Mouse (Mus musculus) layer of hippocampus, postnatal 10 days (tissue): ENCODE data around the gene Smoc1. TPM values are rescaled to one million over a fixed set of nuclear protein-coding genes. Genes with fewer than 3 reads are reported as not detected.

Source experiments
- DNase-seq, 2 experiments: peaks; one replicate each; pipeline ENCODE4 v3.0.0; 2021; ENCODE audit warnings: low spot score in 2 of 2
- total RNA-seq, 2 experiments: library from RNA; stranded (reverse); gene quantifications; 2 replicates each; pipeline ENCODE4 v1.2.3; 2021

Gene Smoc1
- total RNA-seq, 2 experiments from 2014 or later: 12.1 to 13.9 TPM

DNA sequence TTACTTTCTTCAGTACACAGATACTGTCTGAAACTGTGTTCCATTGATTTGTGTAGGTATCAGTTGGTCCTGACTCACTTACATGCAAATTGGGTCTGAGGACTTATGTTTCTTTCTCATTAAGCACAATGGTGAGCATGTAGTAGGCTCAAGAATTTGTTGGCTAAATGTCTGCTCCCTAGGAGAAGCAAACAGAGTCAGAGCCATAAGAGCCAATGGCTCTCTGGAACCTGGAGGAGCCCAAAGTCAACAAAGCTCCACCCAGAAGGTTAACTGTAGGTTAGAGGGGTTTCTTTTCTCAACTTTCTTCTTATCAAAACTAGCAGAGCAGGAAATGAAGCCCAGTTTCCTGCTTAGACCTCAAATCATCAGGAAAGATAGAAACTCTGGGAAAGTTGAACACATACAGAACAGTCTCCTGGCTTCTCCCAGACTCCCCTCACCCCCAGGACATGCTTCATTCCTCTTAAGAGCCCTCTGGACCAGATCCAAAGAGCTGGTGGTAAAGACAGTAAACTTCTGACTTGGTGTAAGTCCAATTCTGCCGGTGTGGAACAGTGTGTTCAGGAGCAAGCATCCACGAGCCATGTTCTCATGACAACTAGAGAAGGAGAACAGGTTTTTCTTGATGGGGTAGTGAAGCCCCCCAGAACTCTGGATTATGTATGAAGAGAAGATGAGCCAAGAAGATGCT is 51.5 kb downstream of the Smoc1 start:
- DNase-seq: no peak

DNA sequence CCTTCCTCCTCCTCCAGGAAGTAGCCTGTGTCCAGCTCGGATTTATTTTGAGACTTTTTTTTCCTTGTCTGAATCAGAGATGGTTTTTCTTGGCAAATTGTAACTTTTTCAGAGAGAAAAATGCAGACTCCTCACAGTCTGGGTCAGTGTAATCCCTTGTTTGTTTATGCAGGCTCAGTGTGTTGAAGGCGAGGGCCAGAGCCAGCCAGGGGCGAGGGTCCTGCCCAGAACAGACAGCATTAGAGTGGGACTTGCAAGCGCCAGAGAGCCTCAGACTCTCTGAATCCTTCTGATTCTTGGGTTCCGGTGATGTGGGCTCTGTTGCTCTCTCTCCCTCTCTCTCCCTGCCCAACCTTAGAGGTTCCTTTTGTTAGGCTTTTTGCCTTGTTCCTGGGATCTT is 53.7 kb downstream of the Smoc1 start:
- no peak for DNase-seq

DNA sequence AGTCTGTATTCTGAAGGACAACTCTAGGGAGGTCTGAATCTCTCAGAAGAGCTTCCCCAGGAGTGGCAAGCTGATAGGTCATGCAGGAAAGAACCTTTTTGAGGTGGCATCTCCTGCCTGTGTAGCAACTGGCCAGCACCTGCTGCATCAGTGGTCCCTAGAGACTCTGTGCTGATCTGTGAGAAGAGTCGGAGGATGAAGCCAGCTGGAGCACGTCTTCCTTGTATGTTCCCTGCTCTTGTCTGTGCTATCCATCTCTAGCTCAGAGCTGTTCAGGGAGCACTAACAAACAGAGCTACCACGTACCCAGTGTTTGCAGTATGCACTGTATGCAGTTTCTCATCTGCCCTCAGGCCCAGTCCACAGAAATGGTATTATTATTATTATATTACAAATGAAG is 54.4 kb downstream of the Smoc1 start:
- DNase-seq: no peak

DNA sequence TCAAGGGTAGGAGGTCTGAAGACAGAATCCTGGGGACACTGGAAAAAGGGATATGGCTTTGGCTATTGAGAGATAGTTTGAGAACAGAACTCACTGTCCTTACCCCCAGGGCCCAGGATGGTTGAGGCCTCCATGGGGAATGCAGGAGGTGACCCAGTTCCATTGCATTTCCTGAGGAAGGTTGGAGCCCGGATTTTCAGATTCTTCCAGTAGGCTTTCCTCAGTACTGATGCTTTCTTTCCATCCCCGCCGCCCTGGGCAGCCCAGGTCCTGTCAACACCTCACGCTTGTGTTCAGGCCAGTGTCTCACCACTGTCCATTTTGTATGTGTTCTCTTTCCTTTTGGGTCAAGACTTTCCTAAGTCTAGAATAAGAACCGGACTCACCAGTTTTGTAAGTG is 56.5 kb downstream of the Smoc1 start:
- DNase-seq: no peak

DNA sequence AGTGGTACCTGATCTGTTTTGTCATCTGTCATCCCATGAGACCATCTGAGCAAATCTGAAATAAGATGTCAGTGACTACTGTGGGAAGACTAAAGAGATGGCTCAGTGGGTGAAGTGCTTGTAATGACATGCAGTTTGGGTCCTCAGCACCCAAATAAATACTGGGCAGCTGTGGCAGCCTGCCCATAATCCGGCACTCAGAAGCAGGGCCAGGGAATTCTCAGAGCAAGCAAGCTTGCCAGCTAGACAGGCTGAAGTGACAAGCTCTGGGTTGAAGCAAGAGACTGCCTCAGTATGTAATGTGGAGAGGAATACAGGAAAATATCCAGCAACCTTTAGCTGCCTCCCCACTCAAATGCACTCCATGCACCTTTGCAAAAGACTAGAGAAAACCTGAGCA is 58.6 kb downstream of the Smoc1 start:
- DNase-seq: peak; percentile 16 to 34

DNA sequence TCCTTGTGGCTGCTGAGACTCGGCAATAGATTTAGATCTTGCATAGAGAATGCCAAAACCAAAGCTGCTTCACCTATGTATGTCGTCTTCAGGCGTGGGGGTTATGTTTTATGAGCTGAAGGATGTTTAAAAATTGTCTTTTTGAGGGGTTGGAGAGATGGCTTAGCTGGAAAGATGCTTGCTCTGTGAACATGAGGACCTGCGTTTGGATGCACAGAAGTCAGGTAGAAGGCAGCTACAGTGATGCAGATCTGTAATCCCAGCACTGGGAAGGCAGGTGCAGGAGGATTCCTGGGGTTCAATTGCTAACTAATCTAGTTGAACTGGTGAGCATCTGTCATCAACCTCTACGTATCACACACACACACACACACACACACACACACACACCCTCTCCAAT is 61.5 kb downstream of the Smoc1 start:
- no peak for DNase-seq

DNA sequence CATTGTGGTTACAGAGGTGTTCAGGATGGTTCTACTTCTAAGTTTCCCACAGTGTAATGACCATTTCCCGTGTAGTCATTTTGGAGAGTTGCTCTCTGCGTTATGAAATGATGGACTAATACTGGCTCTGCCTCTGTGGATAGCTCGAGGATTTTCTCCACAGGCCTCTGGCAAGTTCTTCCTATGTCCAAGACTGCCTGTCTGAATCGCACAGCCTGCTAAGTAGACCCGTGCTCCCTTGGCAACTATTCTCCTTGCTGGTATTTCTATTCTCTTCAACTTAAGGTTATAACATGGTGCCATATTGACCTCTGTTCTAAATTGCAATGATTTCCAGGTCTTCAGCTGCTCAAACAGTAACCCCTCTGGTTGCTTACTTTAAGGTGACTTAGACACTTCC is 65.0 kb downstream of the Smoc1 start:
- no peak for DNase-seq

DNA sequence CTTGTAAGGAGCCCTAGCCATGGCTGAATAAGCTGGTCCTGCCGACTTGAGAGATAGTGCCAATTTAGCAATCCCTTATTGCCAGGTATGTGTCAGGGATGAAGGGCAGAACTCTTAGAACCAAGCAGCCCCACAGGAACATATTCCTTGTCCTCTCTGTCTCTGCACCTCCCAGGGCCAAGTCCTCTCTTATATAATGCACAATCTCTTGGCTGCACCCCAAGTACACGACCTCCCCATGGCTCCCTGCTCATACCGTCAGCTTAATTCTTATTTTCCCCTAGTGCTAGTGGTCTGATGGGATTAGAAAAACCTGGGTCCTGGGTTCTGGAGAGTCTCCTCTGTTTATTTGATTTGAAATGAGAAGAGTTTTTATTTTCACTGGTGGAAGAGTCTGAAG is 66.0 kb downstream of the Smoc1 start:
- DNase-seq: no peak

DNA sequence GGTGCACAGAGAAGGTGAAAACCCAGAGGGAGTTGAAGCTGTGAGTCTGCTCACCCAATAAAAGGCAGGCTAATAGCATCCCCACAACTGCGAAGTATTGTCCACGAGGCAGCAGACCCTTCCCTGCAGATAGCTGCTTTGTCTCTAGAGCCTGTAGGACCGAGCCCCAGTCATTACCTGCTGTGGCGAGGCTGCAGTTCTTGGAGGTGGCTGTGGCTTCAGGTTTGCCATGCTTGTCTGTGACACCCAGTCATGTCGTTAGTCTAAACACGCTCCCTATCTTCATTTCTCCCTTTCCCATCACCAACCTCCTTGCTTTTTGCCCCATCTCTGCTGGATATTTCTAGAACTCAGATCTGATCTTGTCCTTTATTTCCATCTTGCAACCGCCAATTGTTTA is 66.6 kb downstream of the Smoc1 start:
- no peak for DNase-seq

DNA sequence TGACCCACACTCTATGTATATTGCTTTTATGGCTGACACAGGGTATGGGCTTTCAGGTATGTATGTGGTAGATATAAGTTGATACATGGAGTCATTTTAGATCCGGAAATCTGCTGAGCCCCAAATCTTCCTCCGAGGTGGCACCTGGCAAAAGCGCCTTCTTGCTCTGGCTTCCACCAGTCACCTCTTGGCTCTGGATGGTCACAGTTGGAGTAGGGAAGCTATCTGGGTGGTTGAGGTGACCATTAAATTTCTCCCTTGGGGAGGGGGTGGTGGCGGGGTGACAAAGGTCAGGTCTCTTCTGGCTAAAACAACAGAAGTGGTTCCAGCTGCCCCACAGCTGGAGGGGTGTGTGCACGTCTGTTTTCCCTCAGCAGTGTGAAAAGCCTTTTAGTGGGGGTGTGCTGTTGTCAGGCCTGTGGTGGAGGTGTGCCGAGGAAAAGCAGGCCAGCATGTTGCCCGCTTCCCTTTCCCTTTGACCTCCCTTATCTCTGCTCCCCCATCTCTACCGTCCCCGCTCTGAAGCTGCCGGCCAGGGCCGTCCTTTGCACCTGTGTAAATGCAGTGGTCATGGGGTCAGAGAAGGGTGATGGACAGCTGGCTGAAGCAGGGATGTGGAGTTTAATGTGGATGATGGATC is 68.3 kb downstream of the Smoc1 start:
- no peak for DNase-seq

DNA sequence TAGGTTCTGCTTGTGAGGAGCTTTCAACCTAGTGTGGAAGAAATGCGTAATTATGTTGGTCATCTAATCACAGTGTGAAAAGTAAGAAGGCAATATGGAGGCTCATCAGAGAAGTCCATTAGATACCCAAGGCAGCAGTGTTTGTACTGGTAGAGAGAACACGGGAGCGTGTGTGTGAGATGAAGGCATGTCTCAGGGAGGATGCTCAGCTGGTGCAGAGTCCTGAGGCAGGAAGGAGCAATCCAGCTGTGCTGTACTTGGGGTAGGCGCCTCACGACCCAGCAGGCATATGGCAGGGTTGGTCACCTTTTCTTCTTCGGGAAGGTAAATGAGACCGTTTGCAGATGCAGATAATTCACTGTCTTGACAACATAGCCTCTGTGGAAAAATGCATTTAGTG is 70.7 kb downstream of the Smoc1 start:
- DNase-seq: no peak

DNA sequence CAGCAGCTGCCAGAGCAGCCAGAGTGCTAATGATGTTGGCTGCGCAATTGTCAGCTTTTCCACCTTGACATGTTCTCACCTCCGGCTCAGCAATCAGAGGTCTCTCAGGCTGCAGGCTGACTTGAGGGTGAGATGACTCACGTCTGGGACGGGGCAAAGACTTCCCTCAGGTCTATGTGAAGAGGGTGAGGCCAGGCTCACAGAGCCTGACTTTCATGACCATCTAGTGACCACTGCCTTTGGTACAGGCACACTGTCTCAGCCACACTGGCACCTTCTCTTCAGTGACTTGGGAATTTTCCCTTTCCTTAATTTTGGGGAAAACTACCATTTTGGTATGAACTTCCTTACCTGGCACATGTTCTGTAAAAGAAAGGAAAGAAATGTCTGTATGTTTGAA is 71.1 kb downstream of the Smoc1 start:
- DNase-seq: no peak

DNA sequence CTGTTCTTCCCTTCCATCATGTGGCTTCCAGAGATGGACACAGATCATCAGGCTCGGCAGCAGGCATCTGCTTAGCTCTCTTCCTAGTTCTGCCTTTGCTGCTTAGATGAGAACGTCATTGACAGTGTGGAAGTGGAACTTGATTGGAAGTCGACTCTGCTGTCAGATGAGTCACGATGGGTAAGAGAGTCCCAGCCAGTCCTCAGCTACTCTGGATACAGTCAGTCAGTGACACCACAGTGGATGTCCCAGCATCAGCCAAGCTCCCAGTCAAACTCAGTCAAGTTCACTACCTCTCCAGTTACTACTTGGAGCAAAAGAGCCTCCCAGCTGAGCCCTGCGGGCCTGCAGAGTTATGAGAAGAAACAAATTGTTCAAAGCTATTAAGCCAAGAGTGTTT is 72.6 kb downstream of the Smoc1 start:
- DNase-seq: no peak

DNA sequence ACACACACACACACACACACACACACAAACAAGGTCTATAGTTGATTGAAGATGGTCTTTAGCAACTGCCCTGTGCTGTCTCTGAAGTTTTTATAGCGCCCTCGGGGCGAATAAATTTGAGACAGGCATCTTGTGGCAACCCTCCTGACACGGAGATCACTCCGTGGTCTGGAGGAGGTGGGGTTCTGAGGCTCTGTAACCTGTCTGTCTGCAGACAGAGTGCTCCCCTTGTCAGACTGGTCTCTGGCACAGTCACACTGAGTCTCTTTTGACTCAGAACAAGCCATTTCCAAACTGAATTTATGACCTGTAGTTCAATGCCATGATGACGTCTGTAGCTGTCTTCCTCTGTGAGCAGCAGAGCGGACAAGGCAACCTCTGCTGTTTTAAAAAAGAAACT is 75.1 kb downstream of the Smoc1 start:
- no peak for DNase-seq

DNA sequence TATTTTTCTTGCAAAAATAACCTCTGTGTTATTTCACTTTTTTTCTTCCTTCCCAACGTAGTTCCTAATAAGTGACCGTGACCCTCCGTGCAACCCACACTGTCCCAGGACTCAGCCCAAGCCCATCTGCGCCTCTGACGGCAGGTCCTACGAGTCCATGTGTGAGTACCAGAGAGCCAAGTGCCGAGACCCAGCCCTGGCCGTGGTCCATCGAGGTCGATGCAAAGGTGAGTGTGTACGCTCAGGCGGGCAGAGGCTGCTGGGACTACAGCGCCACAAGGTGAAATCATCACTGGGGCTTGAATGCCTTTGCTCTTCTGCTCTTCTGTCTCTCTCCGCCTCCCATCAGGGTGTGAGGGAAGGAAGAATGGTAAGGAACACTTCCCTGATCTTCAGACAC is 77.9 kb downstream of the Smoc1 start:
- DNase-seq: no peak

DNA sequence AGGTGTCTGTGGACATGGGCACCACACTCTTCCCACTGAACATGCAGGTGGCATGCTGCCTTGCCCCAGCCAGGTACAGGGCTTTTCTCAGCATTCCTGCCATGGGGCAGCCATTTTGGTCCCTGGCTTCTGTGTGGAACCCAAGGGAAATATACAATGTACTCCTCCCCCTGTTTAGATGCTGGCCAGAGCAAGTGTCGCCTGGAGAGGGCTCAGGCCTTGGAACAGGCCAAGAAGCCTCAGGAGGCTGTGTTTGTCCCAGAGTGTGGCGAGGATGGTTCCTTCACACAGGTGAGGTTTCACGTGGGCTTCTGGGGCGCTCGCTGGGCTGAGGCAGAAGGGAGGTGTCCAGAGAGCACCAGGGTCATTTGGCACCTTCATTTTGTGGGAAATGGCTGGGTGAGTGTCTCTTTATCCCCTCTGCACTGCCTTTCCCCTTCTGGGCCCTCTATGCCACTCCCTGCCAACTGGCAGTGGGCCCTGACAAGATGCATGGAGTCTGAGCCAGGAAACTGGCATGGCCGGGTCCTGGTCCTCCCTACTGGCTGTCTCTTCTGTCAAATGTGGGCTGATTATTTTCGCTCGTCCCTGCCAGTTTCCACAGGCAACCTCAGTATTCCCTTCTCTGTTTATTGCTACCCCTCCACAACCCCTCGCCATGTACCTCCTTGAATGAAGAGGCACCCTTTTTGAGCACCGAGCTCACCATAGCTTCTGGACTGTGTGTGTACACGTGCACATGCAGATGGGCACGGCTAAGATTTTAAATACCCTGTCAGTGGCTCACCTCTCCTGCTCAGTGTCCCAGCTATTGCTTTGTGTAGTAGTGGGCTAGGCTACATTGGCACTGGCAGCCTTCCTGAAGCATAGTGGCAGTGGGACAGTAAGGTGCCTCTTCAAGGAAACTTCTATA is 79.4 kb downstream of the Smoc1 start:
- peak; percentile 60 to 76 for DNase-seq

DNA sequence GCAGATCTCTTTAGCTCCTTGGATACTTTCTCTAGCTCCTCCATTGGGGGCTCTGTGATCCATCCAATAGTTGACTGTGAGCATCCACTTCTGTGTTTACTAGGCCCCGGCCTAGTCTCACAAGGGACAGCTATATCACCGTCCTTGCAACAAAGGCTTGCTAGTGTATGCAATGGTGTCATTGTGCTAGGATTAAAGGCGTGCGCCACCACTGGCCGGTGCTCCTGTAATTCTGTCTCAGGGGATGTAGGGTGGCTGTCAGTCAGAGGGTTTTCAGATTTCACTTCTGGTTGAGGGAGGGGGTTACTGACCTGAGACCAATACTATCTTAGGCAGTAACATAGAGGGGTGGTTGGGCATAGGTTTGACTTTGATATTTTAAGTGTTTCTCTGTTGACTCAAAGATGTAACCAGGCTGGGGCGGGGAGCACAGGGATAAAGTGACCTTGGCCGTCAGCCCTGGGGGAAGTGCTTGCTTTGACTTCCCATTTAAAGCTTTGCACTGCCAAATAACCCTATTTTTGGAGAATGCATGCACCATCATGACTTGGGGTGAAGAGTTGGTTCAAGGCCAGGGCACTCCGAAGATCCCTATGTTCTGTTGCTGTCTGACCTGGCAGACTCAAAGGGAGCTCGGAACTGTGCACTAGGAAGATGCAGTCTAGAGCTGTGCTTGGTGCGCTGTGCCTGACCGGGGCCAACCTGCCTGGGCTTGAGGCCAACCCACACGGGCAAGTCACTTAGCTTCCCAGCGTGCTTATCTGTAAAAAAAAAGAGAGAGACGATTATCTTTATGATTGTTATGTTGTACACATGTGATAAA is 80.9 kb downstream of the Smoc1 start:
- DNase-seq: no peak

DNA sequence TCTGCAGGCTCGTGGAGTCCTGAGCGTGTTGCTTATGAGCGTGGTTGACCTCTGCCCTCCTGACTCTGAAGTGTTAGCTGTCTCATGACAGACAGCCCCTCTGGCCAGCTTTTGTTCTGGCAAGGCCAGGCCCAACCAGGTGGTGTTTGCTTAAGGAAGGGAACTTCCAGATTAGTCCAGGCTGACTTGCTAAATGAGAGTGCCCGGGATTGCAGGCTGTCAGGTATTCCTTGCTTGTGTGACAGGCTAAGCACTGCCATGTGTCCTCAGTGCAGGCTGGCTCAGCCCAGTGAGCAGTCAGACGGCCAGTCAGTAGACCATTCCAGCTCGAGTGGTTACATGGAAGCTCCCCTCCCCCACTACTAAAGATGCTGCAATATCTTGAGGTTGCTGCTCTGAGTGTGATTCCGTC is 82.0 kb downstream of the Smoc1 start:
- DNase-seq: no peak

DNA sequence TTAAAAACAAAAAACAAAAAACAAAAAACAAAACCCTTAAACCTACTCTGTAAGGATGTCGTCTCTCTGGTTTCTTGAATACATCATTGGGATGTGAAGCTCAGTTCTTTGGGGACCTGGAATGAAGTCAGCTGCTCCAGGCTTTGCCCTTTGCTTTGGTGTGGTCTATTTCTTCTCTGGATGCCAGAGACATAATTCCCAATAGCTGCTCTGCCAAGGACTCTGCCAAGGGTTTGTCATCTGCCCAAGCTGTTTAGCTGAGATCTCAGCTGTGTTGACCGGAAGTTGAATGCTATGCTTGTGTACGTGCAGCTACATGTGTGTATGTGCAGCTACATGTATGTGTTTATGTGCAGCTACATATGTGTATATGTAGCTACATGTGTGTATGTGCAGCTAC is 83.4 kb downstream of the Smoc1 start:
- DNase-seq: no peak

DNA sequence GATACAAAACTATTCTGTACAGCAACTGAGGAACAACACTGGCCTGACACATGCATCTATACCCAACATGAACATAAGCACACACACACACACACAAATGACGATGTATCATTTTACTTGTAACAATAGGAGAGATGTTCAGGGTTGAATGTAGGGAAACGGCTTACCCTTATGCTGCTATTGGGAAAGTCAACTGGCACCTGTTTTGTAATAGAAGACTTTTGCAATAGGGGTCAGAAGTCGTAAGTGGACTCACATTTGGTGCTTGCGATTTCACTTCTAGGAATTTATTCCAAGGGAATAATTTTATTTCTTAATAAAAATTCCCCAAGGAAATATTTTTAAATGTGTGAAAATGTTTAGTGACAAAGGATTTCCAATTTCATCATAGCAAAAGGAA is 85.7 kb downstream of the Smoc1 start:
- no peak for DNase-seq

DNA sequence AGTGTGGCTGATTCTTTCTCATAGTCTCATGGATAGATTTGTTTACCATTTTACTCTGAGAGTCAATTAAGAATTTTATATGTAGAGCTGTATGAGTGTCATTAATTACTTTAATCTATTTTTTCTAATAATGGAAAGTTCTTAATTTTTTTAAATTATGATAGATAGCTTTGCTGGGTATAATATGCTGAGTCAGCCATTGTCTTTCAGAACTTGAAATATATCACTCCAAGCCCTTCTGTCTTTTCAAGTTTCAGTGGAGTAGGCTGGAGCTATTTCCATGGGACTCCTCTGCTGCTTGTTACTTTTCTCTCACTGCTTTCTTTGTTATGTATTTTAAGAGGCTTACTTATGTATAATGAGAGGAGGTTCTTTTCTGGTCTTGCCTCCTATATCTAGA is 93.7 kb downstream of the Smoc1 start:
- DNase-seq: no peak
